Mouse (Mus musculus) kidney, embryonic 15.5 days (tissue): ENCODE measurements around the gene Mindy4b-ps. TPM values are rescaled to one million over a fixed set of nuclear protein-coding genes. Genes with fewer than 3 reads are reported as not detected.
A peak's percentile ranks its signal among the peaks of the same experiment; 100 is the strongest.

ENCODE experiments used
- ATAC-seq: fragments of 200-750 bp; cut with Nextera tagmentation; replicated peaks from 2 replicates; pipeline ENCODE4 v1.8.0; 2017; ENCODE audit warnings: moderate TSS enrichment; ENCODE audit not compliant: low FRiP score
- H3K27ac ChIP-seq: fragments of 300-500 bp; sonication (generic); 2 replicates; pipeline ENCODE4 v1.5.1; 2015; ENCODE audit warnings: mild to moderate bottlenecking, inconsistent platforms
- H3K27me3 ChIP-seq: fragments of 300-500 bp; sonication (generic); 2 replicates; pipeline ENCODE4 v1.6.1; 2015; ENCODE audit warnings: inconsistent platforms
- H3K36me3 ChIP-seq: fragments of 300-500 bp; sonication (generic); 2 replicates; pipeline ENCODE4 v1.6.1; 2015; ENCODE audit warnings: inconsistent platforms
- H3K4me1 ChIP-seq: fragments of 300-500 bp; sonication (generic); 2 replicates; pipeline ENCODE4 v1.6.1; 2015; ENCODE audit warnings: inconsistent platforms
- H3K4me2 ChIP-seq: fragments of 300-500 bp; sonication (generic); 2 replicates; pipeline ENCODE4 v1.6.1; 2015; ENCODE audit warnings: moderate library complexity, mild to moderate bottlenecking, inconsistent platforms
- H3K4me3 ChIP-seq: fragments of 300-500 bp; sonication (generic); replicated peaks from 2 replicates; pipeline ENCODE4 v1.5.1; 2015; ENCODE audit warnings: mild to moderate bottlenecking, inconsistent platforms
- H3K9ac ChIP-seq: fragments of 300-500 bp; sonication (generic); 2 replicates; pipeline ENCODE4 v1.6.1; 2015; ENCODE audit warnings: mild to moderate bottlenecking, inconsistent platforms
- H3K9me3 ChIP-seq: fragments of 300-500 bp; sonication (generic); replicated peaks from 2 replicates; pipeline ENCODE4 v1.6.1; 2016; ENCODE audit warnings: inconsistent platforms
- WGBS: fragments of 180-500 bp; shearing (Covaris S2); methylation state at CpG from one replicate; pipeline ENCODE4 v1.1.7; 2015; ENCODE audit warnings: mixed read lengths; 5-methylcytosine and 5-hydroxymethylcytosine counted together
- polyA plus RNA-seq: library from polyadenylated mRNA; unstranded; fragments of >200 nt; fragmentation: Nextera tagmentation; extraction: Ambion mirVana; gene quantifications from 2 replicates; pipeline ENCODE4 v1.2.1, GENCODE M21; 2015

The Mindy4b-ps gene
- polyA plus RNA-seq, 1 experiment from 2014 or later, result not detected

GRCm38 (mm10) chr3:58814191-58814590 lies 7.9 kb downstream of the Mindy4b-ps start:
- no peaks in the 10 kb centered on the region for H3K36me3 ChIP-seq
- no peak overlapping the region for H3K27ac ChIP-seq
- no peak for ATAC-seq
- H3K4me3 ChIP-seq, result no peak overlapping the region
- H3K4me2 ChIP-seq, result no peak overlapping the region
- H3K9me3 ChIP-seq, result no peaks in the 10 kb centered on the region
- 91% methylated on average over 3 of the region's 3 CpGs for WGBS
- H3K9ac ChIP-seq, result no peak overlapping the region
- H3K4me1 ChIP-seq, result no peaks in the 10 kb centered on the region
- no peaks in the 10 kb centered on the region; the same call in 1 of the 2 replicates for H3K27me3 ChIP-seq

DNA sequence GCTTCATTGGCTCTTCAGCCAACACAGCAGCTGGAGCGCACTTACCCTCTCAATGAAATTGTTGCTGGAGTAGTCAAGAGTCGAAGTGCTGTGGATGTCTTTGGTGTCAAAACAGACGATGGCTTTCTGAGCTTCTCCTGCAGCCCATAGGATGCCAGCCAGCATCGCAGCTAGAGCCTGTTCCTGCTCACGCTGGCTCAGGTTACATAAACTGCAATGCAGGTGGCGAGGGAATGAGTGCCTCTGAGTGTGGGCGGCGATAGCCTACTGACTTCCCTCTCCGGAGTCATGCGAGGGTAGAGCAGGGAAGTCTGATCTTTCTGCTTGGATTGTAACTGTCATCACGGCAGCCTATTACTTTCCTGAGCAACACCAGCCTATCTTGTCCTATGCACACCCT lies 11.8 kb downstream of the Mindy4b-ps start:
- 27% methylated on average over 11 of the region's 11 CpGs for WGBS
- H3K9ac ChIP-seq, result no peak overlapping the region
- H3K27ac ChIP-seq, result no peak overlapping the region

GRCm38 (mm10) chr3:58809111-58809915 lies 12.8 kb downstream of the Mindy4b-ps start:
- ATAC-seq, result no peak
- Histone ChIP-seq H3K4me3 (no peak overlapping the region), H3K4me2 (no peak overlapping the region), H3K27me3 (no peaks in the 10 kb centered on the region; the same call in 1 of the 2 replicates), H3K27ac (no peak overlapping the region), H3K9ac (no peak overlapping the region), H3K9me3 (no peaks in the 10 kb centered on the region), H3K4me1 (no peaks in the 10 kb centered on the region), H3K36me3 (no peaks in the 10 kb centered on the region)
- 64% methylated on average over 12 of the region's 12 CpGs for WGBS

More for the DNA sequence above, 11.8 kb downstream of the Mindy4b-ps start:
- H3K9me3 ChIP-seq, result no peaks in the 10 kb centered on the region
- ATAC-seq, result 0 out of 2 replicates have a peak, but pooled peaks have one; percentile 46
- no peaks in the 10 kb centered on the region; the same call in 1 of the 2 replicates for H3K27me3 ChIP-seq
- no peak overlapping the region for H3K4me3 ChIP-seq
- H3K4me1 ChIP-seq, result no peaks in the 10 kb centered on the region
- no peaks in the 10 kb centered on the region for H3K36me3 ChIP-seq
- 0 out of 2 replicates have a peak overlapping the region, but pooled peaks have one; percentile 2 for H3K4me2 ChIP-seq

DNA sequence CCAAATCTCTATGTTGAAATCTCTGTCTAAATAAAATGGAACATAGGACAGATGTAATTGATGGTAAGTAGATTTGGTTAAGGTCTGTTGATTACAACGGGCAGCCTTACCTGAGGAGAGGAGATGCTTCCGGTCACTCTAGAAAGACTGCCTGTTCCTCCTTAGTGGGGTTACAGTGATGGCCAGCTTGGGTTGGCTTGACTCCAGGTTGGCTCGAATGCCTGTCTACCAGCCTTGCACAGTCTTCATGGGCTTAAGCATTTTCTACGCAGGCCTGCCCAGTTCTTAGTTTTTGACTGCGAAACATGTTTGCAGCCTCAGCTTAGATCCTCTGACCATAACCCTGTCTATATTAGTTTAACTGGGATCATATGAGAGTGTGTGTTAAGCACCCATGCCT lies 13.5 kb downstream of the Mindy4b-ps start:
- Histone ChIP-seq H3K36me3 (no peaks in the 10 kb centered on the region), H3K27me3 (no peaks in the 10 kb centered on the region; the same call in 1 of the 2 replicates), H3K4me2 (no peak overlapping the region), H3K27ac (no peak overlapping the region), H3K4me3 (no peak overlapping the region), H3K9me3 (no peaks in the 10 kb centered on the region), H3K4me1 (no peaks in the 10 kb centered on the region), H3K9ac (no peak overlapping the region)
- no peak for ATAC-seq
- 91% methylated on average over 5 of the region's 5 CpGs for WGBS

DNA sequence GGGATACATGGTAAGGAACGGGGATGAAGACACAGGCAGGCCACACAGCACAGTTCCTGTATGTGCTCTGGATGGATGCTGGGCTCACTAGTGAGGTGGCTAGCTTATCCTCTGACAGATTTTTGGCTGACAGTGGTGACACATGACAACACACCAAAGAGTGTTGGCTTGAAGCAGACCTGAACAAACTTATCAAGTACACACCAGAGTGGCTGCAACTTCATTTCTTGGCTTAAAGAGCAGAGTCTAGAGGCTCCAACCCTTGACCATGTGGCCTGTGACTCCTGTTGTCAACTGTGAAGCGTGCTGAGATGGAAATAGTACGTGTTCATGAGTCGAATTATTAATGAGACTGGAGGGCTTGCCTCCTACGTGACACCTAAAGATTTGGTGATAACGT lies 17.4 kb downstream of the Mindy4b-ps start:
- H3K9me3 ChIP-seq, result no peaks in the 10 kb centered on the region
- ATAC-seq, result no peak
- H3K4me1 ChIP-seq, result no peaks in the 10 kb centered on the region
- H3K9ac ChIP-seq, result no peak overlapping the region
- no peak overlapping the region for H3K4me2 ChIP-seq
- no peak overlapping the region for H3K4me3 ChIP-seq
- no peak overlapping the region for H3K27ac ChIP-seq
- 84% methylated on average over 6 of the region's 6 CpGs for WGBS
- H3K27me3 ChIP-seq, result no peaks in the 10 kb centered on the region; the same call in 1 of the 2 replicates
- H3K36me3 ChIP-seq, result no peaks in the 10 kb centered on the region

DNA sequence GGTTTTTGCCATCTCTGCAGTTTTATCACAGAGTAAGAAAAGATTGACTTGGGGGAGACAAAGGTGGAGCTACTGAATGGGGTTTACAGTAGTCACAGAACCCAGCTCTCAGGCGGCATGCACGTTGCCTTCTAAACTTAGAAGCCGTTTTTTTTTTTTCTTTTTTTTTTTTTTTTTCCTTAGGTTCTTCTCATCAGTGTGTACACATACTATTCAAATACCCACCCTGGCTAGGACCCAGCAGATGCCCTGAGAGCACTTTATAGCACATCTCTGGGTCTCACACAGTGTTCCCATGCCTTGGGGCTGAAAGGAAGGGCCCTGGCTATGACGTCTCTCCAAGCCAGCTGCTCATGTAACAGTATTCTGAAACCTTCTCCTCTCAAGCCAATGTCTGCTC lies 23.4 kb downstream of the Mindy4b-ps start:
- no peak overlapping the region for H3K9ac ChIP-seq
- no peak overlapping the region for H3K4me2 ChIP-seq
- H3K4me1 ChIP-seq, result no peaks in the 10 kb centered on the region
- H3K9me3 ChIP-seq, result no peaks in the 10 kb centered on the region
- WGBS, result 88% methylated on average over 4 of the region's 4 CpGs
- no peak for ATAC-seq
- H3K27me3 ChIP-seq, result no peaks in the 10 kb centered on the region
- H3K4me3 ChIP-seq, result no peak overlapping the region
- H3K27ac ChIP-seq, result no peak overlapping the region
- no peaks in the 10 kb centered on the region for H3K36me3 ChIP-seq

DNA sequence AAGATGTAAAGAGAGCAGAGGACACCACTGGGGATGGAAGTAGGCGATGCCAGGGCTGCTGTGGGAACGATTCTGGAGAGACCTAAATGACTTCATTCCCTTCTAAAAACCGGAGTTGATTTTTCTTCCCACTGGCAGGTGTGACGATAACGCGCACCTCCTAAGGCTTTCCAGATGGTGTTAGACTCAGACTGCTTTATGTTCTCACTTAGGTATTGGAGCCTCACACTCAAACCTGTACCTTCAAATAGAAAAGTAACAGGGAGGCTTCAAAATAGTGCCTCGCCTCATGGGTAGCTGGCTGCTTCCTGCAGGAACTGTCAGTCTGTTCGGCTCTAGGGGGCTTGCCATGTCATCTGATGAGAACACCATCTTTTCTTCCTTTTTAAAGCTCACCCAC lies 23.9 kb downstream of the Mindy4b-ps start:
- Histone ChIP-seq H3K36me3 (no peaks in the 10 kb centered on the region), H3K4me2 (no peak overlapping the region), H3K27ac (no peak overlapping the region), H3K9me3 (no peaks in the 10 kb centered on the region), H3K27me3 (no peaks in the 10 kb centered on the region), H3K9ac (no peak overlapping the region), H3K4me3 (no peak overlapping the region), H3K4me1 (no peaks in the 10 kb centered on the region)
- 82% methylated on average over 8 of the region's 8 CpGs for WGBS
- ATAC-seq, result no peak

GRCm38 (mm10) chr3:58789473-58789872 lies 32.6 kb downstream of the Mindy4b-ps start:
- 81% methylated on average over 7 of the region's 7 CpGs for WGBS
- Histone ChIP-seq H3K36me3 (no peaks in the 10 kb centered on the region), H3K4me3 (no peak overlapping the region), H3K9me3 (no peaks in the 10 kb centered on the region), H3K4me2 (no peak overlapping the region), H3K9ac (no peak overlapping the region), H3K4me1 (0 out of 2 replicates have a peak, but pooled peaks cover 2% of the 10 kb centered on the region), H3K27ac (no peak overlapping the region), H3K27me3 (0 out of 2 replicates have a peak, but pooled peaks cover 3% of the 10 kb centered on the region)
- ATAC-seq, result no peak

- H3K4me3 ChIP-seq, result no peak overlapping the region
- H3K36me3 ChIP-seq, result no peaks in the 10 kb centered on the region
- 0 out of 2 replicates have a peak, but pooled peaks cover 2% of the 10 kb centered on the region for H3K4me1 ChIP-seq
- no peak overlapping the region for H3K9ac ChIP-seq
- no peak for ATAC-seq
- H3K27me3 ChIP-seq, result 0 out of 2 replicates have a peak, but pooled peaks cover 3% of the 10 kb centered on the region
- H3K9me3 ChIP-seq, result no peaks in the 10 kb centered on the region
- 75% methylated on average over 5 of the region's 5 CpGs for WGBS
- no peak overlapping the region for H3K4me2 ChIP-seq
- H3K27ac ChIP-seq, result no peak overlapping the region
Observed at GRCm38 (mm10) chr3:58789033-58789432, 33.1 kb downstream of the Mindy4b-ps start.

- no peak overlapping the region for H3K9ac ChIP-seq
- 74% methylated on average over 4 of the region's 4 CpGs for WGBS
Observed at GRCm38 (mm10) chr3:58786470-58786869, 35.6 kb downstream of the Mindy4b-ps start.

GRCm38 (mm10) chr3:58785863-58786262 lies 36.2 kb downstream of the Mindy4b-ps start:
- Histone ChIP-seq H3K27ac (no peak overlapping the region), H3K4me3 (no peak overlapping the region), H3K36me3 (no peaks in the 10 kb centered on the region), H3K9me3 (no peaks in the 10 kb centered on the region), H3K27me3 (0 out of 2 replicates have a peak, but pooled peaks cover 3% of the 10 kb centered on the region), H3K9ac (no peak overlapping the region), H3K4me1 (0 out of 2 replicates have a peak, but pooled peaks cover 2% of the 10 kb centered on the region), H3K4me2 (no peak overlapping the region)
- no peak for ATAC-seq
- 23% methylated on average over 10 of the region's 10 CpGs for WGBS

More at GRCm38 (mm10) chr3:58786470-58786869, 35.6 kb downstream of the Mindy4b-ps start:
- 0 out of 2 replicates have a peak, but pooled peaks cover 2% of the 10 kb centered on the region for H3K4me1 ChIP-seq
- no peak overlapping the region for H3K4me3 ChIP-seq
- no peak overlapping the region for H3K27ac ChIP-seq
- no peaks in the 10 kb centered on the region for H3K36me3 ChIP-seq
- H3K4me2 ChIP-seq, result no peak overlapping the region
- no peaks in the 10 kb centered on the region for H3K9me3 ChIP-seq
- ATAC-seq, result no peak
- 0 out of 2 replicates have a peak, but pooled peaks cover 3% of the 10 kb centered on the region for H3K27me3 ChIP-seq
